Mouse (Mus musculus): ENCODE data around the gene Olfr1393.

DNA sequence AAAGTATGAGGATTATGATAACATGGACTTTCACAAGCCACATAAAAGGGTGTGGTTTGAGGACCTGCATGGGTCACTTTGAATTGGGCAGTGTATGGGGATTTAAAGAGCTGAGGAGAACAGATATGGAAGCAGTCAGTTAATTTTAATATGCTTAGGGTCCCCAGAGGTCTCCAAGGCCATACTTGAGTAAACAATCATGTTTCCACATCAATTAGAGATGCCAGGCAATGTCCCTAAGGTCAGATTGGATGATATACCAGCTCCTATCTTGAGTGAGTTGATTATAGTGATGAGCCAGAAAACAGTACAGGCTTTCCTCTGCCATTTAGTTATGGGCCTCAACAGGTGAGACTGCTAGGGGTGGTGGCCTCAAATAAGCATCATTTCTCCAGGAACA lies 26.3 kb downstream of the Olfr1393 start, which contains the start of gene Olfr10:
- no peak for TF ChIP-seq POLR2A (IDR thresholded peaks at IDR 0.05; ENCODE audit: borderline replicate concordance, control insufficient read depth, low read depth, low read length)
- TF ChIP-seq CTCF (IDR thresholded peaks at IDR 0.05; ENCODE audit: control insufficient read depth, insufficient read depth, low read length): no peak

Data from bone marrow, adult 2 months (tissue).